Mouse (Mus musculus): ENCODE data around the gene Lrtm2. TPM values are rescaled to one million over a fixed set of nuclear protein-coding genes. Genes with fewer than 3 reads are reported as not detected.

The Lrtm2 gene
- polyA plus RNA-seq, 1 experiment from 2014 or later: 0.04 TPM

Other genes starting within 250 kb of the Lrtm2 start
- gene Dcp1b, start 155.5 kb downstream of the Lrtm2 start, polyA plus RNA-seq (2015; fragmentation: Nextera tagmentation; extraction: Ambion mirVana): 6.0 and 7.6 TPM in 2 replicates
- gene Cacna1c, start 134.3 kb downstream of the Lrtm2 start, polyA plus RNA-seq (2015; fragmentation: Nextera tagmentation; extraction: Ambion mirVana): 8.1 and 8.4 TPM in 2 replicates
- gene Cacna2d4, start 94.2 kb downstream of the Lrtm2 start, polyA plus RNA-seq (2015; fragmentation: Nextera tagmentation; extraction: Ambion mirVana): 0.19 TPM in 1 of 2 replicates, not detected in the other
- gene Adipor2, start 86.9 kb upstream of the Lrtm2 start, polyA plus RNA-seq (2015; fragmentation: Nextera tagmentation; extraction: Ambion mirVana): 42.8 and 43.6 TPM in 2 replicates
- gene Fbxl14, start 148.9 kb upstream of the Lrtm2 start, polyA plus RNA-seq (2015; fragmentation: Nextera tagmentation; extraction: Ambion mirVana): 4.5 and 4.6 TPM in 2 replicates
- 7.7 and 8.2 TPM in 2 replicates for gene Wnt5b, start 213.6 kb upstream of the Lrtm2 start, polyA plus RNA-seq (2015; fragmentation: Nextera tagmentation; extraction: Ambion mirVana)